Mouse (Mus musculus) neural tube, embryonic 11.5 days (tissue): ENCODE measurements around the gene Zgpat. TPM values are rescaled to one million over a fixed set of nuclear protein-coding genes. Genes with fewer than 3 reads are reported as not detected.

Experiments used
- ATAC-seq: fragments of 200-750 bp; cut with Nextera tagmentation; 2 replicates; pipeline ENCODE4 v1.8.0; 2017; ENCODE audit warnings: moderate number of reproducible peaks, mild to moderate bottlenecking, moderate TSS enrichment, moderate library complexity; ENCODE audit not compliant: insufficient read depth, low FRiP score, low TSS enrichment
- DNase-seq: peaks from one replicate; pipeline ENCODE4 v3.0.0-alpha.2; 2015; ENCODE audit warnings: low spot score
- H3K27ac ChIP-seq: fragments of 300-500 bp; sonication (generic); 2 replicates; pipeline ENCODE4 v1.5.1; 2014; ENCODE audit warnings: low read depth, mild to moderate bottlenecking, low read length
- H3K27me3 ChIP-seq: fragments of 300-500 bp; sonication (generic); 2 replicates; pipeline ENCODE4 v1.6.1; 2014; ENCODE audit warnings: mild to moderate bottlenecking, low read length, mixed read lengths; ENCODE audit not compliant: control insufficient read depth, insufficient read depth
- H3K36me3 ChIP-seq: fragments of 300-500 bp; sonication (generic); 2 replicates; pipeline ENCODE4 v1.6.1; 2014; ENCODE audit warnings: mild to moderate bottlenecking, low read length, moderate library complexity, mixed read lengths; ENCODE audit not compliant: control insufficient read depth, insufficient read depth
- H3K4me1 ChIP-seq: fragments of 300-500 bp; sonication (generic); 2 replicates; pipeline ENCODE4 v1.6.1; 2014; ENCODE audit warnings: low read length, mixed read lengths; ENCODE audit not compliant: control insufficient read depth, insufficient read depth
- H3K4me2 ChIP-seq: fragments of 300-500 bp; sonication (generic); 2 replicates; pipeline ENCODE4 v1.6.1; 2014; ENCODE audit warnings: low read depth, mild to moderate bottlenecking, moderate library complexity
- H3K4me3 ChIP-seq: fragments of 300-500 bp; sonication (generic); 2 replicates; pipeline ENCODE4 v1.5.1; 2014; ENCODE audit warnings: low read depth, low read length
- H3K9ac ChIP-seq: fragments of 300-500 bp; sonication (generic); 2 replicates; pipeline ENCODE4 v1.6.1; 2014; ENCODE audit warnings: mild to moderate bottlenecking, low read length
- H3K9me3 ChIP-seq: fragments of 300-500 bp; sonication (generic); 2 replicates; pipeline ENCODE4 v1.6.1; 2016; ENCODE audit warnings: low read length; ENCODE audit not compliant: control insufficient read depth
- WGBS: fragments of 180-500 bp; shearing (Covaris S2); extraction: QIAGEN DNeasy Blood & Tissue Kit; methylation state at CpG from one replicate; pipeline ENCODE4 v1.1.7; 2014; 5-methylcytosine and 5-hydroxymethylcytosine counted together
- polyA plus RNA-seq: library from polyadenylated mRNA; unstranded; fragments of >200 nt; fragmentation: Nextera tagmentation; extraction: Ambion mirVana; gene quantifications from 2 replicates; pipeline ENCODE4 v1.2.1, GENCODE M21; 2014

Zgpat gene
- polyA plus RNA-seq, 1 experiment from 2014 or later, result 46.4 TPM

DNA sequence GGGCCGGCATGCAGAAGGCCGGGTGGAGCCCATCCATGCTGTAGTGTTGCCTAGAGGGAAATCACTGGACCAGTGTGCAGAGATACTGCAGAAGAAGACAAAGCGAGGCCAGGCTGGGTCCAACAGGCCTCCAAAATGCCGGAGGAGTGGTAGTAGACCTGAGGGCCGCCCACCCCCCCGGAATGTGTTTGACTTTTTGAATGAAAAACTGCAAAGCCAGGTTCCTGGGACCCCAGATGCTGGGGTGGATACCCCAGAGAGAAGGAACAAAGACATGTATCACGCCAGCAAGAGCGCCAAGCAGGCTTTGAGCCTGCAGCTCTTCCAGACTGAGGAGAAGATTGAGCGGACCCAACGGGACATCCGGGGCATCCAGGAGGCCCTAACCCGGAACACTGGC is 15.1 kb downstream of the Zgpat start, which contains the start of gene Lime1:
Gene Lime1, plus strand, starts transcription at position 301 of the 400 bp plus-strand sequence.
- Histone ChIP-seq H3K9me3 (no peaks in the 10 kb centered on the region), H3K27ac (no peak within 1 kb of the TSS), H3K4me3 (no peak within 1 kb of the TSS), H3K4me1 (no peaks in the 10 kb centered on the region), H3K9ac (no peak within 1 kb of the TSS), H3K4me2 (no peak within 1 kb of the TSS), H3K36me3 (peaks cover 10% of the 10 kb centered on the region; the same call in 1 of the 2 replicates), H3K27me3 (no peaks in the 10 kb centered on the region)
- 93% methylated on average over 12 of the region's 12 CpGs for WGBS
- ATAC-seq (no peak), DNase-seq (no peak)

DNA sequence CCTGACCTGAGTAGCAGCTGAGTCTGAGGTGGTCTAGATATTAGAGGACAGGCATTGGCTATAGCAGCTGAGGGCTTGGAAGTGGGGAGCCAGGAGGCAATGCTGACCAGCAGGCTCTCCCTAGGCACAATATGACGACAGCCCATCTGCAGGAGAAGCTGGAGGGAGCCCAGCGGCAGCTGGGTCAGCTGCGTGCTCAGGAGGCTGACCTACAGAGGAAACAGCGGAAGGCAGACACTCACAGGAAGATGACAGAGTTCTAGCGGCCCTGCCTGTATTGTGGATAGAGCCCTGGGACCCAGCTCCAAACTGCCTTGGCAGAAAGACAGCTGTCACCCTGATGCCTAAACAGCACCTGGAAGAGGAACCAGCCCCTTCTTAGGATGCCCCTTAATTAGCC is 15.5 kb downstream of the Zgpat start:
- H3K36me3 ChIP-seq, result peaks cover 10% of the 10 kb centered on the region; the same call in 1 of the 2 replicates
- no peak for ATAC-seq

DNA sequence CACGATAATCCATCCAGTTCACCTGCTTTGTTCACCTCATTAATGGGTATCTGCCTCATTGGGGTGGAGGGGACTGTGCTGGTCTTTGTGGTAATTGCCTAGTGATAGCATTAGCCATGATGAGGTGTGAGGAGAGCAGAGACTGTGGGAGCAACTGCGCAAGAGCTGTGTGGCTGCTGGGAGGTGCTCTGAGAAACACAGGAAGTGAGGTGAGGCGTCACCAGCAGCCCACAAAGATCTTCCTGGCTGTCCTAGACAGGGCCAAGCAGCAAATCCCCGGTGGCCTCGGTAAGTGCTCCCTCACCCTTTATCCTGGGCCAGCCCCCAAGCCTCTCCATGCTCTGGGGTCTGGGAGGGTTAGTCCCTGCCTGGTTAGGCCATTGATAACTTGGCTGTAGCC is 16.4 kb downstream of the Zgpat start:
- H3K4me2 ChIP-seq, result no peak overlapping the region
- no peaks in the 10 kb centered on the region for H3K9me3 ChIP-seq
- no peak overlapping the region for H3K9ac ChIP-seq
- peaks cover 10% of the 10 kb centered on the region; the same call in 1 of the 2 replicates for H3K36me3 ChIP-seq
- H3K4me3 ChIP-seq, result no peak overlapping the region
- DNase-seq (no peak), ATAC-seq (no peak)
- H3K27ac ChIP-seq, result no peak overlapping the region
- H3K27me3 ChIP-seq, result no peaks in the 10 kb centered on the region
- 93% methylated on average over 5 of the region's 5 CpGs for WGBS
- H3K4me1 ChIP-seq, result no peaks in the 10 kb centered on the region

More for the DNA sequence above, 15.5 kb downstream of the Zgpat start:
- Histone ChIP-seq H3K9me3 (no peaks in the 10 kb centered on the region), H3K4me2 (no peak overlapping the region), H3K27me3 (no peaks in the 10 kb centered on the region), H3K4me1 (no peaks in the 10 kb centered on the region), H3K4me3 (no peak overlapping the region), H3K9ac (no peak overlapping the region), H3K27ac (no peak overlapping the region)
- no peak for DNase-seq
- 84% methylated on average over 5 of the region's 5 CpGs for WGBS

DNA sequence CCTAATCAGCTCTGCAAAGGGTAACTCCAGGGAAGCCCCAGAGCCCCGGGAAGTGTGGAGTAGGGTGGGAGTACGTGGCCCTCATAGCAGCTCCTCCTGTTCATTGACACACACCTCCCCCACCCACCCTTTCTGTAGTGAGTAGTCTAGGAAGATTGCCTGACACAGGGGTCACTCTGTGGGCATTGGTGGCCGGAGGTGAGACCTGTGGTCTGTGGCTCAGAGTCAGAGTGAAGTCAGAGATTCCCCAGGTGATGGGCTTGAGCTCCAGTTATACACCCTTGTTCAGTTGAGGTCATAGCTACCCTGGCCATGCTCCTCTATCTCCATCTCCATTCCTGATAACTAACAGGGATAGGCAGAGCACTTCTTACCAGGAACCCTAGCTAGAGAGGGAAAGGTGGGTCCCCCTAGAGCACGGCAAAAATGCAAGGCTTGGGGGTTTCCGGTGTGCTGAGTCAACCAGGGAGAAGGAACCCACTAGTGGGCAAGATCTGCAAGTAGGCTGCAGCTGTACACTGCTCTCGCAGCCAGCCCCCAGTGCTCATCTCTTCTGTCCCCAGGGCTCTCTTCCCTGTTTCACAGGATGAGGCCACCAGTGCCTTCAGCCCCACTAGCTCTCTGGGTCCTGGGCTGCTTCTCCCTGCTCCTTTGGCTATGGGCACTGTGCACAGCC is 17.0 kb downstream of the Zgpat start:
- no peak for DNase-seq
- ATAC-seq, result no peak
- no peaks in the 10 kb centered on the region for H3K27me3 ChIP-seq
- H3K4me2 ChIP-seq, result no peak overlapping the region
- 94% methylated on average over 6 of the region's 6 CpGs for WGBS
- no peaks in the 10 kb centered on the region for H3K4me1 ChIP-seq
- peaks cover 10% of the 10 kb centered on the region; the same call in 1 of the 2 replicates for H3K36me3 ChIP-seq
- no peaks in the 10 kb centered on the region for H3K9me3 ChIP-seq
- H3K9ac ChIP-seq, result no peak overlapping the region
- H3K27ac ChIP-seq, result no peak overlapping the region
- no peak overlapping the region for H3K4me3 ChIP-seq

DNA sequence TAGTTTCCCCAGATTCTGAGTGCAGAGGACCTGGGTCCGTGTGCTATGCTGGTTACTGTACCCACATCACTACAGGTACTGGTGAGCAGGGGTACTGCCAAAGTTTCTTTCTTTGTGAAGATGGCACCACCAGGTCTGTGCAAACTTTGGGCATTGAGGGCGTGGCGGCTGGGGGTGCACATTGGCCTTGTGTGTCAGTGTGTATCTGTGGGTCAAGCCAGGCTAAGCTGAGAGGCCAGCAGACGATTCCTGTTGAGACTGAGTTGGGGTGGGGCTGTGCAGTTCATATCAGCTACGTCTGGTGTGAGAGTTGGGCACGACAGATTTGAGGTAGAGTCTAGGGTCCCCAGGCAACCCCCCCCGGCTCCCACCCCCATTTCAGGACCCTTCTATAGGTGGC is 19.7 kb downstream of the Zgpat start:
- WGBS, result 93% methylated on average over 7 of the region's 7 CpGs
- Histone ChIP-seq H3K9me3 (no peaks in the 10 kb centered on the region), H3K27ac (no peak overlapping the region), H3K36me3 (peaks cover 8% of the 10 kb centered on the region; the same call in 1 of the 2 replicates), H3K4me2 (no peak overlapping the region), H3K27me3 (no peaks in the 10 kb centered on the region), H3K4me3 (no peak overlapping the region), H3K4me1 (no peaks in the 10 kb centered on the region), H3K9ac (no peak overlapping the region)
- no peak for DNase-seq
- ATAC-seq, result no peak

DNA sequence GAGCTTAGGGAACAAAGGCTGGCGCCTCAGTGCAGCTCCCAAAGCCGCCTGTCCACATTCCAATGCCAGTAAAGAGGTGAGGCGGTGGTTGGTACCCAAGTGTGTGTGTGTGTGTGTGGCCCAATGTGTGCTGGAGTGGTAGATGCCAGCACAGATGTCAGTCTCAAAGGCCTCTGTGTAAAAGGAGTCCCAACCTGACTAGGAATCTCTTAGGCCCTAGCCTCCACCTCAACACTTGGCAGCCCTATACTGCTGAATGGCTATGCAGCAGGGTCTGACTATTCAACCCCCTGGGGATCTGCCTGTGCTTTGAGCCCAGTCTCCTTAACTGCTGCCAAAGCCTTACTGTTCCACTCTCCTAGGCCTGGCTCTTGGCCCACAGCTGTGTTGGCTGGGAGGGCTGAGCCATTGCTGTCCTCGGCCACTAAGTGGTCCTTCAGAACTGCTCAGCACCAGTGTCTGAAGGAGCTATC is 20.2 kb downstream of the Zgpat start:
- ATAC-seq, result no peak
- H3K36me3 ChIP-seq, result peaks cover 6% of the 10 kb centered on the region; the same call in 1 of the 2 replicates
- H3K4me1 ChIP-seq, result no peaks in the 10 kb centered on the region
- H3K4me2 ChIP-seq, result no peak overlapping the region
- H3K27me3 ChIP-seq, result no peaks in the 10 kb centered on the region
- DNase-seq, result no peak
- no peak overlapping the region for H3K27ac ChIP-seq
- 91% methylated on average over 4 of the region's 4 CpGs for WGBS
- H3K9ac ChIP-seq, result no peak overlapping the region
- no peaks in the 10 kb centered on the region for H3K9me3 ChIP-seq
- no peak overlapping the region for H3K4me3 ChIP-seq

DNA sequence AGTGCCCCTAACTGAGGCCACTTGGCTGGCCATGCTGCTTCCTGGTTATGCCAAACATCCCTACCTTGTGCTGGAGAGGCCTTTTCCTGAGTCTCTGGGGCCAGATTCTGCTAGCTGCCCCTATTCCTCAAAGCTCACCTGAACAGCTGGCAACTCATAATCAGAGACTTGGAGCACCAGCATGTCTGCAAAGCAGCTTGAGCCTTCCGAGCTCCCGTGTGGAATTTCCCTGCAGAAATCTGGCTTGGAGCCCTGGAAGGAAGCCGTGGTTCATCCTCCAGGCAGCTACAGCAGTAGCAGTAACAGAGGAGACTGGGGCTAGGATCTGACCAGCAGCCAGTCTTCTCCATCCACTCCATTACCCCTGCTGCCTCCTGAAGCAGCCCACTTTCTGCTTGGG is 21.2 kb downstream of the Zgpat start:
- WGBS, result 85% methylated on average over 3 of the region's 3 CpGs
- no peak for ATAC-seq

DNA sequence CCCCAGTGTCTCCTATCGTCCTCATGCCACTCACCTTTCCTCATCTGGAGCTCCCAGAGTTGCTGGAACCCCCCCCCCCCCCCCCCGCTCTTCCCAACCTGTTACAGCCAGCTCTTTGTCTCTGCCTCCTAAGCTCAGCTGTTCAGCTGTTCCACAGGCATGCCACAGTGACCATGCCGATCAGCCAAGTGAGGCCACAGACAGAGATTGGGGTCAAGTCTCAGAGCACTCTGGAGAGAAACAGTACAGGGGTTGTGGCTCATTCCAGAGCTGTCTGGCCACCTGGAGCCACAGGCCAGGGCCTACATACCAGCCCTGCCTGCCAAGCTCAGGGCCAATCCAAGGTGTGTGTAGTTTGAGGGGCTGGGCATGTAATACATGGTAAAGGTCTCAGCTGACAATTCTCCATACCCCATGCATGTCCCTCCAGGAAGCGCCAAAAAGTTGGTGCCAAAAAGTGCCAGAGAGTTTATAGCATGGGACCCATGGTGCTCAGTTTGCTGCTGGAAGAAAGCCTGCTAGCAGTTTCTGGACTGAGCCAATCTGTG is 22.0 kb downstream of the Zgpat start:
- WGBS, result 83% methylated on average over 3 of the region's 4 CpGs

More for the DNA sequence above, 21.2 kb downstream of the Zgpat start:
- no peak overlapping the region for H3K9ac ChIP-seq
- H3K27me3 ChIP-seq, result no peaks in the 10 kb centered on the region
- H3K4me3 ChIP-seq, result no peak overlapping the region
- H3K4me2 ChIP-seq, result no peak overlapping the region
- H3K27ac ChIP-seq, result no peak overlapping the region
- peaks cover 2% of the 10 kb centered on the region; the same call in 1 of the 2 replicates for H3K36me3 ChIP-seq
- DNase-seq, result no peak
- H3K9me3 ChIP-seq, result no peaks in the 10 kb centered on the region
- H3K4me1 ChIP-seq, result no peaks in the 10 kb centered on the region

More for the DNA sequence above, 22.0 kb downstream of the Zgpat start:
- ATAC-seq (no peak), DNase-seq (no peak)
- Histone ChIP-seq H3K36me3 (peaks cover 2% of the 10 kb centered on the region; the same call in 1 of the 2 replicates), H3K9me3 (no peaks in the 10 kb centered on the region), H3K9ac (no peak overlapping the region), H3K4me1 (no peaks in the 10 kb centered on the region), H3K4me3 (no peak overlapping the region), H3K4me2 (no peak overlapping the region), H3K27ac (no peak overlapping the region), H3K27me3 (no peaks in the 10 kb centered on the region)
